ENCODE assay signal across 10 mouse cellular contexts in genomic region chr13:29196798-29197498, GRCm38 (mm10).
DNase-seq lines count a peak whose midpoint lies in the region; ATAC-seq and TF ChIP-seq lines count a peak whose summit lies in the region.
"Had no signal": no experiment of that assay in that cellular context is flagged by ENCODE, and none has a peak within 500 bp of the region (broad histone marks: within the 10 kb centered on the region; RNA-seq: fewer than 3 reads in every experiment).

No protein-coding gene starts in this region.

- no peak for TF ChIP-seq CTCF in heart, postnatal 0 days (IDR thresholded peaks at IDR 0.05; ENCODE audit: low read depth)

- H3K9me3 ChIP-seq in heart, postnatal 0 days (replicated peaks; ENCODE audit: control insufficient read depth, low read length): no peaks in the 10 kb centered on the region
- H3K9me3 ChIP-seq: limb, embryonic 15.5 days had no signal

- peak overlapping the region; percentile 26 for H3K27ac ChIP-seq in heart, postnatal 0 days (ENCODE audit: low read depth)
- H3K27ac ChIP-seq: limb, embryonic 15.5 days had no signal

- H3K4me1 ChIP-seq in heart, postnatal 0 days (ENCODE audit: control insufficient read depth, insufficient read depth): peaks cover 26% of the 10 kb centered on the region

- ATAC-seq in heart, postnatal 0 days (ENCODE audit: insufficient read depth, low read depth): no peak

- no peak overlapping the region for H3K4me2 ChIP-seq in heart, postnatal 0 days (ENCODE audit: low read depth, low read length)
- H3K4me2 ChIP-seq: limb, embryonic 15.5 days had no signal

- H3K4me3 ChIP-seq in heart, postnatal 0 days (ENCODE audit: low read depth, low read length): no peak overlapping the region
- H3K4me3 ChIP-seq: limb, embryonic 15.5 days had no signal

- no peaks in the 10 kb centered on the region for H3K27me3 ChIP-seq in heart, postnatal 0 days (ENCODE audit: control insufficient read depth, insufficient read depth, low read length)
- H3K27me3 ChIP-seq: limb, embryonic 15.5 days had no signal

- H3K9ac ChIP-seq in heart, postnatal 0 days (replicated peaks; ENCODE audit: low read depth, low read length): no peak overlapping the region
- H3K9ac ChIP-seq: limb, embryonic 15.5 days had no signal

- DNase-seq in embryo, embryonic 11 days: peak; percentile 11
- DNase-seq in embryo, embryonic 9.5 days (ENCODE audit: extremely low spot score): no peak
- DNase-seq in Muller cell, postnatal 12 days (ENCODE audit: inconsistent ontology term): peak; percentile 64
- DNase-seq in heart, postnatal 0 days (ENCODE audit: low spot score): no peak
- peak; percentile 83 for DNase-seq in lung, postnatal 25 days (ENCODE audit: low spot score)
- no peak for DNase-seq in gastrocnemius, adult 8-10 months (ENCODE audit: low spot score in 2 of 2)
- DNase-seq in right cerebral cortex, postnatal 25 days: no peak
- DNase-seq in thymus, postnatal 4 days: no peak
- DNase-seq: kidney, postnatal 14 days had no signal

- no peak for TF ChIP-seq EP300 in heart, postnatal 0 days (IDR thresholded peaks at IDR 0.05; ENCODE audit: low read depth)

- WGBS in heart, postnatal 0 days: 53% methylated on average over 9 of the region's 9 CpGs

- H3K36me3 ChIP-seq in heart, postnatal 0 days (replicated peaks; ENCODE audit: control insufficient read depth, insufficient read depth, low read length): no peaks in the 10 kb centered on the region
- H3K36me3 ChIP-seq: limb, embryonic 15.5 days had no signal

Comparison
In these comparisons a context has a peak if more than half of its experiments do, and no peak if none do; other contexts are left out.
1. DNase-seq: peak in embryo, embryonic 11 days (single experiment), Muller cell, postnatal 12 days (single experiment) and lung, postnatal 25 days (single experiment); none in embryo, embryonic 9.5 days (single experiment), heart, postnatal 0 days (single experiment), gastrocnemius, adult 8-10 months (0 of 2), right cerebral cortex, postnatal 25 days (single experiment) and thymus, postnatal 4 days (single experiment).